Mouse (Mus musculus): ENCODE results near the gene St6galnac1. TPM values are rescaled to one million over a fixed set of nuclear protein-coding genes. Genes with fewer than 3 reads are reported as not detected.
A peak's percentile ranks its signal among the peaks of the same experiment; 100 is the strongest.

St6galnac1 gene
- polyA plus RNA-seq, 1 experiment, result 0.30 TPM

- WGBS, result 96% methylated on average over 5 of the region's 5 CpGs
- TF ChIP-seq POLR2A (IDR thresholded peaks at IDR 0.05; ENCODE audit: control insufficient read depth, extremely low read depth, insufficient read depth, low read length, poor library complexity) (no peak), CTCF (IDR thresholded peaks at IDR 0.05; ENCODE audit: borderline replicate concordance, control insufficient read depth, extremely low read depth, insufficient read depth, low read length, poor library complexity) (no peak)
- no peak overlapping the region for H3K27ac ChIP-seq (ENCODE audit: control insufficient read depth, insufficient read depth, low read length)
- no peak overlapping the region for H3K4me3 ChIP-seq (ENCODE audit: control insufficient read depth, insufficient read depth, low read length)
- H3K4me1 ChIP-seq (replicated peaks; ENCODE audit: control insufficient read depth, insufficient read depth, low read length), result peaks cover 11% of the 10 kb centered on the region
- no peaks in the 10 kb centered on the region for H3K27me3 ChIP-seq (ENCODE audit: control insufficient read depth, insufficient read depth, low read length)
- no peaks in the 10 kb centered on the region for H3K36me3 ChIP-seq (ENCODE audit: control insufficient read depth, insufficient read depth, low read length)
- DNase-seq, result no peak
These were observed 24.1 kb upstream of the St6galnac1 start for GRCm38 (mm10) chr11:116799364-116799763.

- no peak for TF ChIP-seq POLR2A (IDR thresholded peaks at IDR 0.05; ENCODE audit: control insufficient read depth, extremely low read depth, insufficient read depth, low read length, poor library complexity)
- TF ChIP-seq CTCF (IDR thresholded peaks at IDR 0.05; ENCODE audit: borderline replicate concordance, control insufficient read depth, extremely low read depth, insufficient read depth, low read length, poor library complexity), result no peak
- Histone ChIP-seq H3K36me3 (ENCODE audit: control insufficient read depth, insufficient read depth, low read length) (no peaks in the 10 kb centered on the region), H3K27me3 (ENCODE audit: control insufficient read depth, insufficient read depth, low read length) (no peaks in the 10 kb centered on the region), H3K4me3 (ENCODE audit: control insufficient read depth, insufficient read depth, low read length) (no peak overlapping the region), H3K27ac (ENCODE audit: control insufficient read depth, insufficient read depth, low read length) (no peak overlapping the region), H3K4me1 (replicated peaks; ENCODE audit: control insufficient read depth, insufficient read depth, low read length) (0 out of 2 replicates have a peak, but pooled peaks cover 2% of the 10 kb centered on the region)
- WGBS, result 93% methylated on average over 10 of the region's 10 CpGs
- no peak for DNase-seq
These were observed 8.9 kb upstream of the St6galnac1 start for GRCm38 (mm10) chr11:116784221-116784620.

DNA sequence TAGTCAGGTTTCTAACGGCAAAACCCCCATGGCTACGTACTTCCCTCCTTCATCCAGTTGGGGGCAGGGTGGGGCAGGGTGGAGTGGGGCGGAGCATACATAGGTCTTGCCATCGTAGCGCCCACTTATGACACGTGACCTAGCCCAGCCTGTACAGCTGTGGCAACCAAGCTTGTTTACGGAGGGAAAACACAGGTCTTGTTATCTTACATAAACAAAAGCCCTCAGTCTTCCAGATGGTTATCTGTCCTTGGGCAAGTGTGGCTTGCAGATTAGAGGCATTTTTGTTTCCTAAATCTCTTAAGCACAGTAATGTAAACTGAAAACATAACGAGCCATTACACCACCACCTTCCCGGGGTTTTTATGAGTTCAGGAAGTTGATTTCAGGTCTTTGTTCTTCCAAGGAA is 7.4 kb upstream of the St6galnac1 start:
- H3K27ac ChIP-seq (ENCODE audit: control insufficient read depth, insufficient read depth, low read length), result no peak overlapping the region; the same call in 1 of the 2 replicates
- 9% methylated on average over 9 of the region's 9 CpGs for WGBS

DNA sequence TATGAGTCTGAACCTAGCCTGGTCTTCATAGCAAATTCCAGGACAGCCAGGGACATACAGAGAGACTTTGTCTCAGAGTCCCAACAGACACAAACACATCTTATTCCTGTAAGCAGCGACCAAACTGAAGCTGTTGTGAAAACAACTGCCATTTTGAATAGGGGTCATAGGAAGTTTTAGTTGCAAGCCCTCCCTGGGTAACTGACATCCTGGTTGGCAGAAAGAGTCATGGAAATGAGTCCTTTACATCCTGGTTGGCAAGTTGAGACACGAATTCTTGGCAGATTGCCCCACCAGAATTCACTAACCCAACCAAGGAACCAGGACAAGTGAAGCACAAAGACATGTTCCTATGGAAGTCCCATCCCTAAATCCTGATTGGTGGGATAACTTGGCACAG is 2.1 kb downstream of the St6galnac1 start:
- no peak overlapping the region for H3K4me3 ChIP-seq (ENCODE audit: control insufficient read depth, insufficient read depth, low read length)
- no peaks in the 10 kb centered on the region for H3K36me3 ChIP-seq (ENCODE audit: control insufficient read depth, insufficient read depth, low read length)
- WGBS, result 74% methylated on average over 2 of the region's 2 CpGs
- DNase-seq, result no peak
- no peaks in the 10 kb centered on the region; the same call in 1 of the 2 replicates for H3K4me1 ChIP-seq (replicated peaks; ENCODE audit: control insufficient read depth, insufficient read depth, low read length)
- H3K27ac ChIP-seq (ENCODE audit: control insufficient read depth, insufficient read depth, low read length), result no peak overlapping the region
- TF ChIP-seq POLR2A (IDR thresholded peaks at IDR 0.05; ENCODE audit: control insufficient read depth, extremely low read depth, insufficient read depth, low read length, poor library complexity) (no peak), CTCF (IDR thresholded peaks at IDR 0.05; ENCODE audit: borderline replicate concordance, control insufficient read depth, extremely low read depth, insufficient read depth, low read length, poor library complexity) (no peak)
- no peaks in the 10 kb centered on the region for H3K27me3 ChIP-seq (ENCODE audit: control insufficient read depth, insufficient read depth, low read length)

More for the DNA sequence above, 7.4 kb upstream of the St6galnac1 start:
- TF ChIP-seq POLR2A (IDR thresholded peaks at IDR 0.05; ENCODE audit: control insufficient read depth, extremely low read depth, insufficient read depth, low read length, poor library complexity) (no peak), CTCF (IDR thresholded peaks at IDR 0.05; ENCODE audit: borderline replicate concordance, control insufficient read depth, extremely low read depth, insufficient read depth, low read length, poor library complexity) (peak; percentile 35; the same call in 1 of the 2 replicates)
- Histone ChIP-seq H3K36me3 (ENCODE audit: control insufficient read depth, insufficient read depth, low read length) (no peaks in the 10 kb centered on the region), H3K4me3 (ENCODE audit: control insufficient read depth, insufficient read depth, low read length) (no peak overlapping the region), H3K4me1 (replicated peaks; ENCODE audit: control insufficient read depth, insufficient read depth, low read length) (0 out of 2 replicates have a peak, but pooled peaks cover 2% of the 10 kb centered on the region), H3K27me3 (ENCODE audit: control insufficient read depth, insufficient read depth, low read length) (no peaks in the 10 kb centered on the region)
- peak; percentile 71 for DNase-seq

GRCm38 (mm10) chr11:116769873-116770272 is 5.4 kb downstream of the St6galnac1 start:
- WGBS, result 95% methylated on average over 5 of the region's 5 CpGs
- TF ChIP-seq CTCF (IDR thresholded peaks at IDR 0.05; ENCODE audit: borderline replicate concordance, control insufficient read depth, extremely low read depth, insufficient read depth, low read length, poor library complexity), result no peak
- no peaks in the 10 kb centered on the region; the same call in 1 of the 2 replicates for H3K4me1 ChIP-seq (replicated peaks; ENCODE audit: control insufficient read depth, insufficient read depth, low read length)

DNA sequence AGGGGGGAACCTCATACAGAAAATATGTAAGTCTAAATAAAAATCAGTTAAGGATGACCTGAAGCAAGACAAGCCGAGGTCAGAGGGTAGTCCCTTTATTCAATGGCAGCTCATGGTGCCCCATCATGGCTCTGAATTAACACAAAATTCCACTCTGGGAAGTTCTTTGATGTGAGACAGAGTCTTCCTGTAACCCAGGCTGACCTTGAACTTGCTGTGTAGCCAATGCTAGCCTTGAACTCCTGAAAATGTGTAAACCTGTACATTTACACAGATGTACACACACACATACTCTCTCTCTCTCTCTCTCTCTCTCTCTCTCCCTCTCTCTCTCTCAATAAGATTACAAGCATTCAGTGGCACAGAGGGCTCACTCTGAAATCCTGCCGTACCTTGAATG is 10.4 kb downstream of the St6galnac1 start:
- TF ChIP-seq CTCF (IDR thresholded peaks at IDR 0.05; ENCODE audit: borderline replicate concordance, control insufficient read depth, extremely low read depth, insufficient read depth, low read length, poor library complexity) (no peak), POLR2A (IDR thresholded peaks at IDR 0.05; ENCODE audit: control insufficient read depth, extremely low read depth, insufficient read depth, low read length, poor library complexity) (no peak)
- H3K27ac ChIP-seq (ENCODE audit: control insufficient read depth, insufficient read depth, low read length), result no peak overlapping the region
- H3K4me1 ChIP-seq (replicated peaks; ENCODE audit: control insufficient read depth, insufficient read depth, low read length), result no peaks in the 10 kb centered on the region
- H3K4me3 ChIP-seq (ENCODE audit: control insufficient read depth, insufficient read depth, low read length), result no peak overlapping the region
- 94% methylated on average over 2 of the region's 2 CpGs for WGBS
- no peaks in the 10 kb centered on the region for H3K36me3 ChIP-seq (ENCODE audit: control insufficient read depth, insufficient read depth, low read length)
- no peaks in the 10 kb centered on the region for H3K27me3 ChIP-seq (ENCODE audit: control insufficient read depth, insufficient read depth, low read length)
- DNase-seq, result no peak

More at GRCm38 (mm10) chr11:116769873-116770272, 5.4 kb downstream of the St6galnac1 start:
- H3K36me3 ChIP-seq (ENCODE audit: control insufficient read depth, insufficient read depth, low read length), result no peaks in the 10 kb centered on the region
- H3K27ac ChIP-seq (ENCODE audit: control insufficient read depth, insufficient read depth, low read length), result no peak overlapping the region
- DNase-seq, result no peak
- H3K27me3 ChIP-seq (ENCODE audit: control insufficient read depth, insufficient read depth, low read length), result no peaks in the 10 kb centered on the region
- H3K4me3 ChIP-seq (ENCODE audit: control insufficient read depth, insufficient read depth, low read length), result no peak overlapping the region

DNA sequence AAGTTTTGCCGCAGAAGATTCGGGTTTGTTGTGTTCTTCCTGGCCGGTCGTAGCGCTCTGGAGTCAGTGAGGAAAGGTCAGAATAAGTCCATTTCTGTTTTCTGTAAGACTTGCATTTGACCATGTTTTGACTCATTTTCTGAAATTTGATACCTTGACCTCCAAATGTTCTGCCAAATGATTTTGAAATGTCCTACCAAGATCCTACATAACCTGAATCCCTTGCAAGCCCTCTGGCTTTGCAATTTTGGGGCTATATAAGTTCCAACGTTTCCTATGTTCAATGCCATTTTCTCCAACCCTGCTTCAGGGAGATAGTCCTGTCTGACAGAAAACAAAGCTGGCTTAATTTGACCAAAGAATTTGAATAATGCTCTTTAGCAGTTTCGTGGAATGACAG is 11.0 kb downstream of the St6galnac1 start:
- no peaks in the 10 kb centered on the region for H3K4me1 ChIP-seq (replicated peaks; ENCODE audit: control insufficient read depth, insufficient read depth, low read length)
- H3K36me3 ChIP-seq (ENCODE audit: control insufficient read depth, insufficient read depth, low read length), result no peaks in the 10 kb centered on the region
- no peak for DNase-seq
- no peaks in the 10 kb centered on the region for H3K27me3 ChIP-seq (ENCODE audit: control insufficient read depth, insufficient read depth, low read length)
- WGBS, result 94% methylated on average over 7 of the region's 7 CpGs
- no peak for TF ChIP-seq POLR2A (IDR thresholded peaks at IDR 0.05; ENCODE audit: control insufficient read depth, extremely low read depth, insufficient read depth, low read length, poor library complexity)
- TF ChIP-seq CTCF (IDR thresholded peaks at IDR 0.05; ENCODE audit: borderline replicate concordance, control insufficient read depth, extremely low read depth, insufficient read depth, low read length, poor library complexity), result no peak
- no peak overlapping the region for H3K27ac ChIP-seq (ENCODE audit: control insufficient read depth, insufficient read depth, low read length)
- H3K4me3 ChIP-seq (ENCODE audit: control insufficient read depth, insufficient read depth, low read length), result no peak overlapping the region

Data from thymus, adult 2 months (tissue).